Mouse (Mus musculus) embryo, embryonic 10.5 days (tissue): Measurements from ENCODE around the gene Ttk.

Experiments used
- DNase-seq: peaks from one replicate; pipeline ENCODE4 v3.0.0-alpha.2; 2015; ENCODE audit warnings: low spot score

Gene Ttk

GRCm38 (mm10) chr9:83893767-83894330 lies 59.4 kb downstream of the Ttk start:
- DNase-seq: no peak

- DNase-seq: no peak
Observed at GRCm38 (mm10) chr9:83902086-83902485, 67.6 kb downstream of the Ttk start.

DNA sequence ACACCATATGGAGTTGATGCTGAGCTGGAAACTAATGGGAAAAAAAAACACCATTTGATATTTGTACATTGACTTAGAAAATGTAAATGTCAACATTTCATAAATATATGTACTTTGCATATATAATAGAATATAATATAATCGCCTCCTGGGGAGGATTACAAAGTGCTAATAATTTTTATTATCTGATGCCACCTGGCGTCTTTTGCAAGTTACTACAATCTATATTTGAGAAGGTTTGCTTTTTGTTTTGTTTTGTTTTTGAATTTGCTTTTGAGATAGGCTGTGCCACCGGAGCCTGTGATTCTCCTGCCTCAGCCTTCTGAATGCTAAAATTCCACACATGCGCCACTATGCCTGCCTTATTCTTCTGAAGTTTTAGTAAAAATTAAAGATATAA lies 71.3 kb downstream of the Ttk start:
- no peak for DNase-seq

DNA sequence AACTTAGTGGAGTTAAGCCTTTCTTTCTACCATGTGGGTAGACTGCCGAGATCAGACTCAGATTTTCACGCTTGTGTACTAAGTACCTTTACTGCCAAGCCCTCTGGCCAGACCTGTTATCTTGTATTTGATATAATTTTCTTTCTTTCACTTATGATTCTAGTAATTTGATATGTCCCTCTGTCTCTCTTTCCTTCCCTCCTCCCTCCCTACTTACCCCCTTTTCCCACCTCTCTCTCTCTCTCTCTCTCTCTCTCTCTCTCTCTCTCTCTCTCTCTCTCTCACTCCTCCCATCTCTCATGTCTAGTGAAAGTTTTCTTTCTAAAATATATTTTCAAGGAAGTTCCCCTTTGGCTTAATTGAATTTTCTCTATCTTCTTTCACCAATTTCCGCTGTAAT lies 72.5 kb downstream of the Ttk start:
- DNase-seq: no peak

- no peak for DNase-seq
Observed at GRCm38 (mm10) chr9:83909836-83910235, 75.3 kb downstream of the Ttk start.

DNA sequence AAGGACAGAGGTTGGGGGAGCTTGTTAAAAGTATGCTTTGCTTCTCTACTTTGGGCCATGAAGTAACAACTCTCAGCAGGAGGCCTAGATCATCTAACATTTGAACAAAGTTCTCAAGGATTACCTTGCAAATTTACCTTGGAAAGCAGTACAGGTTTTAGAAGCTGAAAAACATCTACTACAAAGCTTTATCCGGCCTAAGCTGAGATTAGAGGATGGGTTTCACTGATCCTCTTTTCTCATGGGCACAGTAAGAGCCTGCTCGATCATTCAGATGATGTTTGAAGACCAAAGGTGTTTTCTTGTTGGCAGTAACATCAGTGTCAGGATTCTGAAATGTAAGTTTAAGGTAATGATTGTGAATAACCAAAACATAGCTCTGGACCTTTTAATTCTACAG lies 76.4 kb downstream of the Ttk start:
- DNase-seq: no peak
